Mouse (Mus musculus) CD4-positive helper T cell, adult 2 months (primary cell): Measurements from ENCODE around the gene Exoc2.

Experiments used
- DNase-seq: peaks from one replicate; pipeline ENCODE4 v3.0.0-alpha.2; 2012; ENCODE audit warnings: low read depth, missing footprints, low spot score

Exoc2 gene

DNA sequence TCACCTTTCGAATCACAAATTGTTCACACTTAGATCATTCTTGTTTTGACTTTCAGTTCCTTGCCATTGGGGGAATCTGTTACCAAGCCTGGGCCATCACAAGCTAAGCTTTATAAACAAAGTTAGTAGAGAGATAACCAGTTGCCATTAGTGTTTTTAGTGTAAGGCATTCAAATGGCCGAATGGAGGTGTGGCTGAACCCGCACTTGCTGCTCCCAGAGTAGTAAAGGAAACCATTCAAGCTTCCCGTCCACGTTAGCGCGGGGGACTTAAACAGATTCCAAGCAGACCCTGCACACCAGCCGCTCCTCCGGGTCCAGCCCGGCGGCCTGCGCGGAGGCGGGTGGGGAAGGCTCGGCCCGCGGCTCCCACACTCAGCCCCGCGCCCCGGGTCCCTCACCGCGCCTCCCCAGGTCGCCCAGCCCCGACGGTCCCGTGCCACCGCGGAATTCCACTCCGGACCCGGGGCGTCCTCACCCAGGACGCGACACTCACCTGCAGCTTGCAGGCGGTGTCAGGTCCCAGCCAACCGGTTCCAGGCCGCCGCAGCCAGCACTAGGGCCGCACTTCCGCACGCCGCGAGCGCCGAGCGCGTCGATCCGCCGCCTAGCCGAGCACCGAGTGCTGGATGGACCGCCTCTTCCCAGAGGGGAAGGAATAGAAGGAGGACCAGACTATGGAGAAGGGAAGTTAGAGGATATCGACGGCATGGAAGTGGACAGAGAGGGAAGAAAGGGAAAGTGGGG is at the start of gene Exoc2, which contains the start of gene Gm5447:
Gene Exoc2, minus strand, starts transcription at position 593 of the 746 bp plus-strand sequence.
Gene Gm5447, plus strand, starts transcription at position 704 of the 746 bp plus-strand sequence.
- peak; percentile 86 for DNase-seq

DNA sequence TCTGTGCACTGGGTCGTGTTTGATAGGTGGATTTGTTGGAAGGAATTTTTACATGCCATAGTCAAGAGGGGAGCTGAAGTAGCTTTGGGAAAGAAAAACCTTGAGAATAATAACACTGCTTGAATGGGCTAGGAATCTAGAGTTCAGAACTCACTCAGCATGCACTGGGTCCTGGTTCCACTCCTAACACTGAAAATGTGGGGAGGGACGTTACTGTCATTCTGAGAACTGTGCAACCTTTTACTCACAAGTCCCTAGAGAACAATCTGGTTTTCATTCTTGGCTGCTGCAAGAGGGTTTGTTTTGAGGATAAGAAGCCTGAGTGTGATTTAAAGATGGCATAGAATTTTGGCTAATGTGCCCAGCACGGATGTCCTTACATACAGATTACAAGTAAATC is 49.8 kb upstream of the Exoc2 start:
- no peak for DNase-seq

DNA sequence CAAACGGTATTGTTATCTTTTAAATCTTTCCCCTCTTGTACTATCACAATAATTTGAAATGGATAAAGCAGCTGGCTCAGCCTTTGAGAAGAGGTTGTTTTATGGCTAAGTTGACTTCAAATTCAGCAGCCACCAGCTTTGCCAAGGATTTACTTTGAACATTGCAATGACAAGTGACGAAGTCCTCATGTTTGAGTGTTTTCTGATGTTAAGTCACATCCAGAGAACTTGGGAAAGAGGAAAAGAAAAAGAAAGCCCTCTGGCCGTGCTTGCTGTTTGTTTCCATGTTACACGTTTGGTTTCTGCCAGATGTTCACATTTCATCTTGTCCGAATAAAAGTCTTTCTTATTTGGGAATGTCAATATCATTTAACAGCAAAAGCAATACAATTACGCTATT is 48.0 kb upstream of the Exoc2 start:
- DNase-seq = no peak

DNA sequence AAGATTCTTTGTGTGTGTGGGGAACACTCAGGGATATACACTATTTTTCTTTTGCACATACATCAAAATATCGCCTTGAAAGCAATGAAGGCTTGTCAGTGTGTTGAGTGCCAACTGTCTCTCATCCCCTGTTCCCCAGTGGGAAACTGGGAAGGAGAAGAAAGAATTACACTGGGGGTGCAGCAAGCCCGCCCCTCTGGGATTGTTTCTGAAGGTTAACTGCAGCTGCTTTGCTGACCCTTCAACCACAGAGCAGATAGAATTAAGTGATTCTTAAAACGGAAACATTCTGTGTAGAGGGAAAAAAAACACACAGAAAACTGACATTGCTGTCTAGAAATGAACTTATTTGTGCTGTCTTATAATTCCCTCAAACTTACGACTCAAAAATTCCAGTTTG is 47.6 kb upstream of the Exoc2 start:
- DNase-seq = no peak

DNA sequence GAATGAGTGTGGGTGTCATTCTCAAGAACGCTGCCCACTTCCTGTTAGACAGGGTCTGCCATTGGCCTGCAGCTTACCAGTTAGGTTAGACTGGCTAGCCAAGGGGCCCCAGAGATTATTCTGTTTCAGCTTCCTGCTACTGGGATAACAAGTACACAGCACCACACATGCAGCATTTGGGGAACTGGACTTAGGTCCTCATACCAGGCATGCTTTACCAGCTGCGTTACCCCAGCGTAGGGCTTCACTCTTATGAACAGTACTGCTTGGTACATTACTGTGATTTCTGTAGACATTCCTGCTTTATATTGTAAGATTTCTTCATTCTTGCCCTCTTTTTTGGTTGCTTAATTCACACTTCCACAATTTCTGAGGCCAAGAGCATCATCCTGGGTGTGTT is 43.7 kb upstream of the Exoc2 start:
- no peak for DNase-seq

DNA sequence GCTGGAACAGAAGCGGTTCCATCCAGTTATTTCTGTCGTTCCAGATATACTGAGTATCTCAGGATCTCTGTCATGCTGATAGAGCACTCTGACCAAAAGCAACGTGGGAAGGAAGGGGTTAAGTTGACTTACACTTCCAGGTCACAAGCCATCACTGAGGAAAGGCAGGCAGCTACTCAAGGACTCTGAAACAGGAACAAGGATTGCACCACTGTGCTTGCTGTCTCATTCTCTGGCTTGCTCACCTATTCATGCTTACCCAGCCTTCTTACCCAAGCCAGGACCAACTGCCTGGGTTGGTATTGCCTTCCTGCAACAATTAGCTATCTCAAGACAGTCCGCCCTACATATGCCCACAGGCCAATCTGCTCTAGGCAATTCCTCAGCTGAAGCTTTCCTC is 31.1 kb upstream of the Exoc2 start:
- DNase-seq = no peak

DNA sequence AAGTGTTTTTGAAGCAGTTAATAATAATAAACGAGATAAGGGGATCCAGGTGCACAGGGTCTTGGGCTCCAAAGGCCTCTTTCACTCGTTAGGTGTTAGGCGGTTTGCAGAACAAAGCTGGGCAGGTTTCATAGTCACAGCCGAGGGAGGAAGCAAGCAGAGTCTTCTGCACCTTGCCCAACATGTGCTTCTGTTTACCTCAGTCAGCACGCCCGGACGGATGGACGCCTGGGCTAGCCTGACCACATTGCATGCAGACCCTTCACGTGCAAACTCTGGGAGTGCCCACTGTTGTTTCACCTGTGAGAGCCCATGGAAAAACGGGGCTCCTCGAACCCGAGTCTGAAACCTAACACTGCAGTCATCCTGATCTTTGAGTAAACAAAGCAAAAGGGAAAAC is 30.6 kb upstream of the Exoc2 start:
- DNase-seq = no peak

DNA sequence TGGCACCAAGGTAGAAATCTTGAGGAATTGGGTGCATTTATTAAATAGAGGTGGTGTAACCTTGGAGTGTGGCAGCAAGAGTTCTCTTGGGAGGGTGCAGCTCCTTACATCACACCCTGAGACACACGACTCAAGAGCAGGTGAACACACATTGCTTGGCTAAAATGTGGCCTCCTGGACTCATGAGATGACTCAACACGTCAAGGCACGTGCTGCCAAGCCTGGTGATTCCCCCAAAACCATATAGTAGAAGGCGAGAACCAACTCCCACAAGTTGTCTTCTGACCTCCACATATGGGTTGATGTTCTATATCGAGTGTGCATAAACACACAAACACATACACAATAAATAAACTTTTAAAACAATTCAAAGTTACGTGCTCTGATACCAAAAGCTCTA is 25.9 kb upstream of the Exoc2 start:
- no peak for DNase-seq

DNA sequence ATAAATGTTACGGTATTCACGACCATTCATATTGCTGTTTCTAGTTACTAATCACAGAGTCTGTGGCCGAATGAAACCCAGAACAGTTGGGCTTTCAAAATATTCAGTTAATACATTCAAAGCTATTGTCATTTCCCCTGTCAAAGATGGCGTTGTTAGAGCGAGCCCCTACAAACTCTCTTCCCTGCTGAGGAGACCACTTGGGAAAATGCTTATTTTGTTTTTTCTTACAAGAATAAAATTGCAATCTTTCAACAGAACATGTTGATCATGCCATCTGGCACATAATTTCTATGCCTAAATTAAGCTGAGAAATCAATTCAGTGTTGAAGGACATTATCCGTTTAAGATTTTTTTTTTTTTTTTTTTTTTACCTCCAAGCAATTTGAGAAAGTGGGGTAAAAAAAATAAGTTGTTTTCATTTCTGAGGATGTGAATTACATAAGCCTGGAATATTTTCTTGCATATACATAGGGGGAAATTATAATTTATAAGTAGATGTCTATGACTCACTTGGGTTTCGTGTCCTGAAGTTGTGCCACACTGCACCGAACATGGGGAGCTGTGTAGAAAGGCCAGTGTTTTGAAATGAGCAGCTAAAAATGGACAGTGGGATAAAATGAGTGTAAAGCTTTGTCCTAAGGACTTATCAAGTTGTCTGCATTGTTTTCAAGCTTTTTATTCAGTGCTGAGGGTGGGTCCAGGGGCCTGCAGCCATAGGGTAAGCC is 23.8 kb upstream of the Exoc2 start:
- DNase-seq = no peak

DNA sequence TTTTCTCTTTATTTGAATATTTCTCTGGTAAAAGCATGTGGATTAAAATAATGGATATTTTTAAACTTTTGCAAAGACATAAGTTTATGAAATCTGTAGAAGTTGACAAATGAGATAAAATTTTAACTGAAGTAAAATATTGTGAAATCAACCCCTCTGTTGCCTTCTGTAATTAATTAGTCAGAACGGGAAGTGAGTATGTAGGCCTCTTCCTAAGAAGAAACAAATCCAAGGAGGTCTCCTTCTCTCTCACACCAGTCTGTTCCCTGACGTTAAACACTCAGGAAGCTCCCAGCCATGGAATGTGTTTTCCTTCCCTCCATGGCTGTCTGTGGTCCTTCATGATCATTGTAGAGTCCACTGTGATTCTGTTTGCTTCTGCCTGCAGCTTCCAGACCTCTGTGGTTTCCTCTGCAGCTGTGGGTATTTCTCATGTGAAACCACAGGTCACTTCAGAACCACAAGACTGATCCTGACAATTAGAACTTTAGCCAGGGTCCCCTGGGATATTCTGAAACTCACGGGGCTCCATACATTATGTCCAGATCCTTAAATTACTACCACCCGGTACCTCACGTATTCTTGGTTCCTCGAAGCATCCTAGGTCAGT is 20.5 kb upstream of the Exoc2 start:
- DNase-seq = no peak

DNA sequence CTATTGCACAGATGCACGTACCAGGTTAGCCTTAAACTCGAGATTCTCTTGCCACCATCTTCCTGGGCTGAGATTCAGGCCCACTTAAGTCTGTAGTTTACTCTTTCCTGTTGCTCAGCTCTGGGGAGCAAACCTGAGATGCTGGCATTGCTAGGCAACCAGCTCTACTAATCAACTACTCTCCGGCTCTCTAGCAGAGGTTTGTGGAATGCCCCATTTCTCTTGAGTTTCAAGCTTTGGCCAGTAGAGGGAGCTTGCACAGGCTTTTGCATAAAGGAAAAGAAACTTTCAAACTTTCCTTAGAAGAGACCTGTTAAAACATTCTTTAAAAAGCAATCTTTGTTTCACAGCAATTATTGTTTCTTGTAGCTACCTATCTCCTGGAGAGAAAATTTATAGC is 19.9 kb upstream of the Exoc2 start:
- peak; percentile 57 for DNase-seq

DNA sequence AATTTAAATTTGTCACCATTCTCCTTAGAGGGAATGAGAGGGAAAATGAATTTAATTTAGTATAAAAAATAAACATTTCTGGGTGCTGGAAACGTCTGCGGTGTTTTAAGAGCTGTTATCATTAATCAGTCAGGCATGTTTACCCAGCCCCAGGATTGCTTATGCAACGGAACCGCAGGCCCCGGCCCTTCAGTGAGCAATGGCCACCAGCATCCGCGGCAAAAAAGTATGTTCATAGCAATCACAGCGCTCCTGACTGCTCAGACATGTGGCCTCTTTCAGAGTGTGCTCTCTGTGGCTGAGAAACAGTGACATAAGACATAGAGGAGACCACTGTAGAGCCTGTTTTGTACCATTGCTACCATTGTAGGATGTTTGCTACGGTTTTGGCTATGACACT is 16.3 kb upstream of the Exoc2 start:
- no peak for DNase-seq

DNA sequence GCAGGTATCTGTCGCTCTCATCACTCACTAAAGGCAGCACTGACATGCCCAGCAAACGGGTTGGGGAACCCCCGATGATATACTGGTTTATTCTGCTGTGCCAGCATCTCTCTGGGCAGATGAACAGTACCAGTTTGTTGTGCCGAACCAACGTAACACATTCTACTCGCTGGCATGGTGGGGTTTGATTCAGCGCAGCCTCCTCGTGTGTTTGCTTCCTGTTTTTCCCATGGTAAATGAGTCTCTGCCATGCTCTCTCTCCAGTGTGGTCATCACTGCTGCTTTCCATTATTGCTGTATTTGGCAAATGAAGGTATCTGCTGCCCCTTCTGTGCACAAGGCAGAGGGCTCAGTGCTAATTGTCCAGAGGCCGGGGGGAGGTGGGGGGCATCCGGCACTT is 15.8 kb upstream of the Exoc2 start:
- no peak for DNase-seq

DNA sequence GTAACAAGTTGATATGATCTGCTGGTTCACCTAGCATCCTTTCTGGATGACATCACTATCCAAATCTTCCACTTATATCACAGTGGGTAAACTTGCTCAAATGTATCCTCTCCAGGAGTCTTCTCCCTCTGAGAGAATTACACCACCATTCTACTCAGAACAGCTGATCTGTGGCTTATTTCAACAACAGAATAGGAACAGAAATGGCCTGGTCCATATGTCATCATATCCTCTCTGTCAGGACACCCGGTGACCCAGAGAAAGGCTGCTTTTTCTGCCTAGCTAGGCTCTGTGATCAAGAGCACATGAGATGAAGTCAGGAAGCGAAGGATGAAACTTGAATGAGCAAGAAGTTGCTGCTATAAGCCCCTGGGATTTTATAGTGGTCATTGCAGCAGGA is 13.8 kb upstream of the Exoc2 start:
- DNase-seq = no peak

DNA sequence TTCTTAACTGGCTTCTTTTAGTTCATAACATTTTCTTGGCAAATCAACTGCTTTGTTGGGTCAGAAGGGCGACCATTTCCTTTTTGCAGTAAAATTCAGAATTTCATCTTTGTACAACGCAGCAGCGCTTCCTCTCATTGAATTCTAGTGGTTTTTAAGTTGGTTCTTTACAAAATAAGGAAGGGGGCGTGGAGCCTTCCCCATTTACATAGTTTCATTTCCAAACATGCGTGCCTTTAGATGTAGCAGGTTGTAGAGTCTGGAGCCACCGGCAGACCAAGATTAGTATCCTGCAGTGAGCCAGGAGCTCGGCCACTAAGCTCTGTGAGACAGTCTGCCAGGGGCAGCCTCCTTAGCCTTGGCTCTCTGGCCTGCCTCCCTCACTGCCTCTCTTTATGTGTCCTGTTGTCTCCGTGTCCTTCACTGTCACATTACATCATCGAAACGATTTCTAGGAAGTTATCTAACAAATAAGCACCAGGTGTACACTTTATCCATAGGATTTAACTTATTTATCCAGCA is 13.1 kb upstream of the Exoc2 start:
- no peak for DNase-seq

DNA sequence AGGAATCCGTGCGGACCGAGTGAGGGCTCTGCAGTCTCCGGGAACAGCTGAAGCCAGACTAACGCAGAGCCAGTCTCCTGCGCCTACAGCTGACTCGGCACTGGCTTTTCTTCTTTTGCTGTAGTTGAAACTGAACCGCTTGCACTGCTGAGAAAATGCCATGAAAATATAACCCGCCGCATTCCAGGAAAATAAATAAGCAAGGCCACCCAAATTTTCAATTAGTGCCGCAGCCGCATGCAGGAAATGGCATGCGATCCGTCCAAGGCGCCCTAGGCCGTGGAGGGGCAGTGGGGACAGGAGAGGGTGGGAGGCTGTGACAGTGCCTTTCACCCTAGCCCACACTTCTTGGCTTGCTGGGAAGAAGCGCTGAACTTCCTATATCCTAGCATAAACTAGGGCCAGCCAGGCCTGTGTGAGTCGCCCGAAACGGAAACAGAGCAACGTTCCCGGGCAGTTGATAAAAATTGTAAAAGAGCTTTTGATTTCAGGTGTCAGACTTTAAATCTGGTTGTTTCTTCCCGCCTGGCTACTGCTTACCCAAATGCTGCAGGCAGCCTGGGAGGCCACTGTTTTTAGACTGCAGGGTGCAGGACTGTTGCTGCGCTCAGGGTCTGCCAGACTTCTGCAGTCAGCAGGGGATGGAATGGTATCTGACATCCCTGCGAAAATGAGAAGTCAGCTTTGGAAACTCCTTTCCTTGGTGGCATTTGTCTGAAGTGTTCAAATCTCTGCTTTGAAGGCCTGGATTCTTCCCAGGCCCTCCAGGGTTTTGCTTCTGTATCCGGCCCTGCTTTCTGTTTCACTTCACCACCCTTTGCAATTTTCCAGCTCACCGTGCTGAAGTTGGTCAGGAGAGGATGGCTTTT is 11.9 kb upstream of the Exoc2 start:
- DNase-seq = no peak

DNA sequence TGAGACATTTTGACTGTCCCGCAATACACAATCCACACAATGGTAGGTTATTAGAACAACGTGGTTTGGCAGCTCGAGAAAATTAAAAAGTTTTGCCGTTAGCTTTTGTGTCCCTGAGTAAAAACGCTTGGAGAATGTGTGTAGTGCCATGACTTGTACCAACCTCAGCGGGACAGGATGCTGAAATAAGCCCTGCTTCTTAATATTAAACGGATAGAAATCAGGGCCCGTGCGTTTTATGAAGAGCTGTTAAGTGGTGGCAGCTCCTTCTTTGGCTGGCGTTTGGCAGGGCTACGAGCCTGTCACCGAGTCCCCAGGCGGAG is 11.3 kb upstream of the Exoc2 start:
- no peak for DNase-seq

DNA sequence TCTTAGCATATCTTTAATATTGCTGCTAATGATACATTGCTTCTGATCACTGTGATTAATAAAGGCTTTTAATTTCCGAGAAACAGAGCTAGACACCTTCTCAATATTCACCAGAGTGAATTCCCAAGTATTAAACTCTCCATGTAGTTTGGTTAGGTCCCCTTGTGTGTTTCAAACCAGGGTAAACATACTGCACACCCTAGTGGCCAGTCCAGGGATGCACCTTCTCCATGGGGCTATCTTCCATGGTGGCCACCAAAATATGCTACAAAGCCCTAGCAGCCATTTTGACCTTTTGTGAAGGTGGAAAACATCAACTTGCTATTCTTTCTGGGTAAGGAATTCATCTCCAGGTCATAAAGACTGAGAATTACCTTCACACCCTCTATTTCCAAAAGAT is 7.8 kb upstream of the Exoc2 start:
- peak; percentile 56 for DNase-seq

DNA sequence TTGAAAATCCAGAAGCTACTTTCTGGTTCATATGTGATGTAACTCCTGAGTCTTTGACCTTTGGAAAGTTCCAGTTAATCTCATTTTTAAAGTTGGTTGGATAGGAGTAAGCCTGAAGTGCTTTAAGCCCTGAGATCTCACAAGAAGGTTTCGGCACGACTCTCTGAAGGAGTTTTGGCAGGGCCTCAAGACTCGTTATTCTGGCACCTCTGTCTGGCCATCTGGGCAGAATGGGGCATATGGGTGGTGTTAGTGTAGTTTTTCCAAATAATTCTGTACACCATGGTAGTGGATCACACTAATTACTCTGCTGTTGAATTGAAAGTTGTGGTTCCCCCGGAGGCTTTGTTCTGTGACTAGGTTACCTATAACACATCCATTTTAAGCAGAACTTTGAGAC is 4.3 kb upstream of the Exoc2 start:
- DNase-seq = no peak

DNA sequence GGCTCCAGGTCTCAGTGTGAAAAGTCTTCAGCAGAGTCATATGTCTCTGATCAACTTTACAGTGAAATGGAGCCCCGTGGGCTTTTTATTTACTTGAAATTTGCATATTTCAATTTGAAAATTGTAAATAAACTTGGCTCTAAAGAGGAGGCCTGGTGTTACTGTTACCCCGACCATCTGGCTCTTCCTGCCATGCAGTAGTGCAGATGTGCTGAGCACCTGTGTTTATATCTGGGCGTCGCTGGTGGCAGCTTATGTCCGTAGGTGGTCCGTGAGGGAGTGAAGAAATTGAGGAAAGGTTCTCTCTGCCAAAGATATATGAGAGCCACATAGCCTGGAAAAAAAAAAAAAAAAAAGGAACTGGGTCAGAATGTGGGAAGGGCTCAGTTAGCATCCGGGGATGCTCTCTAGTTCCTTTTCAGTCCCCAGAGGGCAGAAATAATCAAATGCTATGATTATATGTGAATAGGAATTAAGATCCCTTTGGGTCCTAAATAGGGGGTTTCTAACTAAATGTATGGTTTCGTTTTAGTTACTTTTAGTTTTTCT is 2.7 kb upstream of the Exoc2 start:
- no peak for DNase-seq

DNA sequence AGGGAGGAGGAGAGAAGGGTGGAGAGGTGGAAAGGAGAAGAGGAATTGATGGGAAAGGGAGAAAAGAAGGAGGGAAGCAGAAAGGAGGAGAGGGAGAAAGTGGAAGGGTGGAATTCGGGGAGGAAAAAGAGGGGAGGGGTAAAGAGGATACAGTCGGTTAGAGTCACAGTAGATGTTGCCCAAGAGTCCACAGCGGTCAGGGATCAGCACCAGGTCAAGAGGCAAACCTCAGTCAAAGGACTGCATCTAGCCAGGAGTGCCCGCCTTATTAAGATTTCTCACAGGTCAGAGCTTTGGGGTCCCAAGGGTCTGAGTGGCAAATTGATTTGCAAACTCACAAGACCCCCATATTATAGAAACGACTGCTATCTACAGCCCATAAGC is 346 bp upstream of the Exoc2 start:
- no peak for DNase-seq

DNA sequence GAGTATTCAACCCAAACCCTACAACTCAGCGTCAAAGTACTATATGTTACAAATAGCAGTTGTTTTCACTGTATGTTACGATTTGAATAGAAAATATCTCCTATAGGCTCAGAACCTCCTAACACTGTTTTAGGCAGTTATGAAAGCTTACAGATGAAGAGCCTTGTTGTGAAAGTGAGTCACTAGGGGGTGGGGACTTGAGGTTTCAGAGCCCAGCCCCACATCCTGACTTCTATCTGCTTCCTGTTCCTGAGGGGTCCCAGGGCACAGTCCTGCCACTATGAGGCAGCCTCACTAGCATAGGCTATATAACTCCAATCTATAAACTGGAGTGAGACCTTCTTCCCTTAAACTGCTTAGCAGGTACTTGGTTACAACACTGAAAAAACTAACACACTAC is 1.8 kb downstream of the Exoc2 start:
- DNase-seq = peak; percentile 84
